Mouse (Mus musculus) layer of hippocampus, adult 11-12 months (tissue): ENCODE data around the gene Fignl1.

Experiments used
- DNase-seq: peaks from one replicate; pipeline ENCODE4 v3.0.0; 2022; ENCODE audit warnings: low spot score

Fignl1 gene

DNA sequence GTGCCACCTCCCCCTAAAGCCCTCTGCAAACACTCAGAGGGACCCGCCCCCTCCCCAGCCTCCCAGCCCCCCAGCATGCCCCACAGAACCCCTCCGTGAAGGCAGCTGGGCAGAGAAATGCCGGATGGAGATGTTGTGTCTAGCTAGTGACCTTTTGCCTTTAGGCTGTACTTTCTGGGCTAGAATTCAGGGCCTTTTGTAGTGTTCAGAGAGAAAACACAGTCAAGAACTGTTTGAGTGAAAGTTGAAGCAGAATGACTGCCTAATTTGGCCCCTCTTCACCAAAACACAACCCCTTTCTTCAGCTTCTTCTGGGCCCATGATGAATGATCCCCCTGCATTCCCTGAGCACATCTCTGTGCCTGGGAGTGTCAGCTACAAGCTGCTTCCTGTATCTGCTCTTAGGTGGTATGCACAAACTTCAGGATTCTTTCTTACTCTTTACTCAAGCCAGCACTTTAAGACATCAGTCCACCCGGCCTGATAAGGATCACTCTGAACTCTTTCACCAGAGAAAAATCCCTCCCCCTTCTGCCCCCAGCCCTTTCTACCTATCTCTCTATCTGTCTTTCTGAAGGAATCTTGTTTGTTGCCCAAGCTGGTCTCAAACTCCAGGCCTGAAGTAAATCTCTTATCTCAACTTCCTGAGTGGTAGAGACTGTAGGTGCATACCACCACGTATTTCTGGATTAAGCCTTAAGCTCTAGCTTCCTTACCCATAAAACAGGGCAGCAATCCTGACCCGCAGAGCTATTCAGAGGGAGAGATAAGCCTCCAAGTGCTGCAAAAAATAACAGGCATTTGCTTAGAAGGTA, 23.4 kb upstream of the Fignl1 start:
- no peak for DNase-seq

DNA sequence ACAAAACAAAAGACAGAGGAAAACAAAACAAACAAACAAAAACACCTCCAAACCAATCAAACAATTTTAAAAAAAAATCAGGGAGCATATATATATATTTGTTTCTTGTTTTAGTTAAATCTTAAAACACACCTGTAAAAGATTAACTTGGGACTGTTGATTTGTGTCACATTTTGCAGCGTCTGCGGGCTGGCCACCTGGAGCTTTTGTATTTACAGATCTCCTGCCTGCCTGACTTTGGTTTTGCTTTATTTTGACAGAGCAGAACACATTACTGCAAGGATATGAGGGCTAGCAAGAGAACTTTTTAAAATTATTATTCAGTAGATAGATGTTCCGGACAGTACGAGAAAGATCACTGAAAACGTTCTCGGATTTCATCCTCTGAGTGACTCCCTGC, 22.8 kb upstream of the Fignl1 start:
- DNase-seq, result no peak

DNA sequence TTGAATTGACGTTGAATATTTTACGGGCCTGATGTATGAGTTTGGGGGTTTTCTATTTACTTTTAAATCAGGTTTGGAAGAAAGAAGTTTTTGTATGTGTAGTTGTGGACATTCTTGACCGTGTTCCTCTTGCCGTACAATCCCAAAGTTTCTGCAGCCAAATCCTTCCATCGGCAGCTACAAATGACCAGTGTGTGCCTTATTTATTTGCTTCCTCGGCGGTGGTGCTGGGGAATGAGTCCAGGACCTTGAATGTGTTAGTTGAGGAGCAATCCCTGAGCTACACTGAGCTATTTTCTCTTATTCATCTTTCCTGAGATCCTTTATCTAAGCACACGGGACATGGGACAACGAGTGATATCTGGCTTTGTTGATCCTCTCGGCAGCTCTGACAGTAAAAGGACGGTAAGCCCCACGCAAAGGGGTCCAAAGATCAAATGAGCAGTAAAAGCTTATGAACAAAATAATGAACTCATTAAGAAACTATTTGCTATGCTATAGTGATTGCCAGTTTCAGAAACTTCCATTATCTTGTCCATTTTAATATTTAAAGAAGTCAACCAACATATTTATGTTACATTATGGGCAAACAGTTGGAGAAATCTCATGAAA, 22.2 kb upstream of the Fignl1 start:
- no peak for DNase-seq

DNA sequence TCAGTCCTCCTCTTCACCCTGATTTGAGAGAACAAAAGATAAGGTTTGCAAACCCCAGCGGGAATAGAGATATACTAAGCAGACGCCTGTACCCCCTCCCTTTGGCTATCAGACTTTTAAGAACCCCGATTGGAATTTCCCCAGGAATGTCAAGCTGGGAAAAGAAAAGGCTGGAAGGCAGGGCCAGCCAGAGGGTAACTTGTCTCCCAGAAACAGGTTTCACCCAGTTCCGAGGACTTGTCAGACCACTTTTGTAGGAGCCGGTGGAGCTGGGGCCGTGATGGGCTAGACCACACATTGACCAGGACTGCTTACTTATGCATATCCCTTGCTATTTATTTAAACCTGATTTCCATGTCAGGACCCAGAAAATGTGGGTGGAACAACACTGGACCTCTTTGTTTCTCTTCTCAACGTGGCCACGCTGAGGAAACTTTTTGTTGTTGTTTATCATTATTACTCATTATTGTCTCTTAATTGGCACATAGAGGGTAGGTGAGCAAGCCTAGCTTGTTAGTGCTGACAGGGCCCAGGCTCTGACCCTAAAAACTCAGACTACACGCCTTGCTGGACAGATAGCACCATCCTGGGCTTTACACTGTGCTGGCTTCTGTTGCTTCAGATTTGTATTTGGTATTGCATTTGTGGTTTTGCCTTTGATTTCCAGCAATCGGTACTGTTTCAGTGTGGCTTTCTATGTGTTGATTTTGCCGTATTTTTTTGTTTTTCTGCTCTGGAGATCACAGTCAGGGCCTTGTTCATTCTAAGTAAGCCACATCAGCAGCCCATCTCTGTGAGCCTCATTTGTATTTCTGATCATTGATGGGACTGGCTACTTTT, 20.6 kb upstream of the Fignl1 start:
- DNase-seq, result no peak

DNA sequence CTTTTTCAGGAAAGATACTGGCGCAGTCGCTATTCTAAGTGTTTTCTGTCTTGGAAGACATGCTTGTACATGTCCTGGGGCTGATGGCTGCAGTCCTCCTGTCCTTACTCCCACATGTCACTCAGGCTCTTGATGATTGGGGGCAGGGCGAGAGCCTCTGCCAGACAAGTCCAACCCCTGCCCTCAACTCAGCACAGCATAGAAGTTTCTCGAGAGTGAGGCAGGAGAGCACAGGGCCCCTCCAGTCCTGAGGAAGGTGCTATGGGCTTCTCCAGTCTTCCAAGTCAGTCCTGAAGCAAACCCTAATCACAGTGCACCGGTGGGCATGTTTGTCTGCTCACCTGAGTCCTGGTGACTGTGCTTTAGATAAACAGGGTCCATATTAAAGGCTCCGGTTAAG, 20.0 kb upstream of the Fignl1 start:
- no peak for DNase-seq

DNA sequence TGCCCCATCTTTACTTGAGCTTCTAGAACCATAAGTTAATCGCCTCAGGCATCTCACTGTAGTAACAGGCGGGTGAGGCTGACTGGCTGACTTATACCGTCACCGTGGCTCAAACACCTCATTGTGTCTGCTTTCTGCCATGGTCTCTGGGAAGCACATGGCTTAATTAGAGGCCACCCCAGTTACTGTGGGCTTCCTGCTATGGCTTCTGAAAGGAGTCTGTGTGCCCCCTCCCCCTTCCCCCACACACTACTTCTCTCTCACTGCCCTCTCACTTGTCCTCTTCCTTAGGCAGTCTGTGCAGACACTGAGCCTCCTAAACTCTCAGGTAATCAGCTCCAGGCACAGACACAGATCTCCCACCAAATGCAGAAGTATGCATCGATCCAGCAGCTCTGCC, 19.5 kb upstream of the Fignl1 start:
- DNase-seq, result no peak

DNA sequence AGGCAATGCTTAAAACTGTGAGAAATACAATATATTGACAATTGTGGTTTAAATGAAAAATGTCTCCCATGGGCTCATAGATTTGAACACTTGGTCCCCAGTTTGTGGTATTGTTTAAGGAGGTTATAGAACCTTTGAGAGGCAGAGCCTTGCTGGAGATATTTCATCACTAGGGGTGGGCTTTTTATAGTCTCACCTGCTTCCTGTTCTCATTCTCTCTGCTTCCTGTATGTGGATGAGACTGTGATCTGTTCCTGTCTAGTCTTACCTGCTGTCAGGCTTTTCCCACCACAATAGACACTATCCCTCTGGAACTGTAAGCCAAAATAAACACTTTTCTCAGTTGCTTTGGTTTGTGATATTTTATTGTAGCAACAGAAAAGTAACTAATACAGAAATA, 17.7 kb upstream of the Fignl1 start:
- DNase-seq, result no peak

DNA sequence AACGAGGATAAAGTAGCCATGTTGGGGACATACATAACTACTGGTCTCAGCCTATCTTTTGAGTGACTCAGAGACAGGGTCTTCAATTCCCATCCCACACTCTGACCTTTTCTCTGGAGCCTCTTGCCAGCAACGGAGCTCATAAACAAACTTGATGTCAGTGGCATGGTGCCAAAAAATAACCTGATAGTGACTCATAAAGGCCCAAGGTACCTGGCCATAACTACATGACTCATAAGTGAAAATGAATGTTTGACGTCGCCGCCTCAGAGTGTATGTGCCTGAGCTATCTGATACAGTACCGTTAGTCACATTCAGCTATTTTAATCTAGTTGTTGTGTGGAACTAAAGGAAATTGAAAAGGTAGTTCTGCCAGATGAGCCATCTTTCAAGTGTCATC, 16.9 kb upstream of the Fignl1 start:
- DNase-seq, result no peak

DNA sequence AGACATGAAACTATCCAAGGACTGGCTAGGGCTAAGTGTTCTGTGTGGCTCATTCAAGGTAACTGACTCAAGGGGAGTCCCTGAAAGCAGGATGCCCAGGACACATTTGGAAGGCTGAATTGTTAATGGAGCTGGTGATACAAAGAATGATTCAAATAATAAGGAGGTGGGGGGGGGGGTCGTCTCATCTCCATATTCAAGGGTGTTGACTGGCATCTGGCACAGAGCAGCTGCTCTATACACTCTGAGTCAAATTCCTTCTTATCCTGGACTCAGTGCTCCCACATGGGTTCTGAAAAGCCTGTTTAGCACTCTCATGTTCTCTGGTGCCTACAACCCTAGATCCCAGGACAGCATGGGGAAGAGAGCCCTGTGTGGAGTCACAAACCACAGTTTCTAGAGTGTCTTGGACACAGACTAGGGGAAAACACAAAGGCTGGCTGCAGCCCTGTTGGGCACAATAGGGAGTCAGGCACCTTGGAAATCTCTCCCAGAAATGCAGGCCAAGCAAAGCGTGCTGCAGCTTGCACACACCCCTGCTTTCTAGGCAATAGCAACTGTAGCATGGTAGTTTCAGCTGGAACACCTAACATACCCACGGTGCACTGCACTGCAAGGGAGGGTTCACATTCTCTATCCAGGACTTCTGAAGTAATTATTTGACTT, 16.3 kb upstream of the Fignl1 start:
- DNase-seq, result no peak

DNA sequence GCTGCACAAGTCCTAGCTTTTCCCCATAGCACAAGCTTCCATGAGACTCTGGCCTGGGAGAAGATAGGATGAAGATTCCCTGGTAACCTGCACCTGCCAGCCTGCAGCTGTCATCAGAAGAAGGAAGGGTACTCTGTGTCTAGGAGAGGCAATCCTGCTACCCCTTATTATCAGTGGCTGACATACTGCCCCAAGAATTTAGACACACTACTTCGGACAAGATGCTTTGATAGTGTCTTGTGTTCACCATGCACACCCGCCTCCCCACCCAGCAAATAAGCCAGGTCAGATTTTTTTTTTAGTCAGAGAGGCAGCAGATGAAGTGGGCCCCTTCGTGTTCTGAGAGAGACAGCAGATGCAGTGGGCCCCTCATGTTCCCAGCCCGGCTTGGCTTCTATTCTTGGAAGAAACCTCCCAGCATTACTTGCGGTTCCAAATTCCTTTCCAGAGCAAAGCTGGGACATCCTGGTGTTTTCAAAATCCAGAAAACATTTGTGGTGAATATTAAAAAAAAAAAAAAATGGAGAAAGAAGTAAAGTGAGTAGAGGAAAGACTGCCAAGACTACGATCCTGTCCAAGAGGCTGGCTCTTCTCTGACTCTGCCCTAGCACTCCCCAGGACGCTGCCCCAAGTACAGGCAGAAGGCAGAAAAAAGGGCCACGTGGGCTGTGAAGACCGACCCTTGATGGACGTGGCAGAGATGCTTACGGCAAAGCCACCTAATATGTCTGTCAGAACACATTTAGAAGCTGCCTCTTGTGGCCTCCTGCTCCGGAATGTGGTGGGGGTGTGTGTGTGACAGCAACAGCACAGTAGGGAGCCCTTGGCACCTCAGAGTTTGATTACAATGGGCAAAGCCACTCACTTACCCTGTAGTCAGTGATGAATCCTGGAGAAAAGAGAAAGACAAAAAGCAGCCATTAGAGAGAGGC, 15.5 kb upstream of the Fignl1 start:
- no peak for DNase-seq

DNA sequence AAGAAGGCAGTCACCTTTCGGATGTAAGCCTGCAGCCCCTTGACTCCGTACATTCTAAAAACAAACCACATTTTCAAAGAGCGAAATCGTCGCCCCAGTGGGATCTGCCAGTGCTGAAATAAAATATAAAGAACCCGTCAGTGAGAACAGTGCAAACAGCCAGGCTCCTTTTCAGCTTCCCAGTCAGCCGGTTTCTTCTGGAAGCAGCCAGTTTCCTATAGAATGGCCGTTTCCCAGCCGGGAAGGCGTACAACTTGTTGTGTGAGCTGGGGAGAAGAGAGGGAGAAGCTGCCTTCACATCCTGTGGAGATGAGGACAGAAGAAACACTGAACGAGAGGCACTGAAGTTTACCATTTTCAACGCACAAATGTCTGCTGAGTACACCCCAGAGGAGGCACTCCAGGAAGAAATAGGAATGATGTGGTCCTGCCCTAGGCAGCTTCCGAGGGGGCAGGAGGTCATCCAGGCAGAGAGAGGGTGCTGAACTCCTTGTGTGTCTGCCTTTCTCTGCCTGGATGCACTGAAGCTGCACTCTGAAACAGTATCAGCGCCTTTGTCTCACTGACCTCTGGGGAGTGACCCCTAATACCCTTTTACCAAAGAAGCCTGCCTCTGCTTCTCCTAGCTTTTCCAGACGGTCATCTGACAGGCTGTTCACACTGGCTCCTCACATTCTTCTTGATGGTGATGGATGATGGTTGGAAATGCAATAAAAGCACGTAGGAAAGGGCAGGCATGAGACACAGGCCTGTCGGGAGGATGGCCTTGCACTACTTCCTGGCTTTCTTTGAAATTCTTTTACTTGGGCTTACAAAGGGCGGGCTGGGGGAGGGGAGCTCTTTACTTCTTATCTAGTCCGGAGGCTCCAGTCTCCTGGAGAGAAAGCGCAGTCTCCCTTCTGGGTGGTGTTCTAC, 13.7 kb upstream of the Fignl1 start:
- no peak for DNase-seq

DNA sequence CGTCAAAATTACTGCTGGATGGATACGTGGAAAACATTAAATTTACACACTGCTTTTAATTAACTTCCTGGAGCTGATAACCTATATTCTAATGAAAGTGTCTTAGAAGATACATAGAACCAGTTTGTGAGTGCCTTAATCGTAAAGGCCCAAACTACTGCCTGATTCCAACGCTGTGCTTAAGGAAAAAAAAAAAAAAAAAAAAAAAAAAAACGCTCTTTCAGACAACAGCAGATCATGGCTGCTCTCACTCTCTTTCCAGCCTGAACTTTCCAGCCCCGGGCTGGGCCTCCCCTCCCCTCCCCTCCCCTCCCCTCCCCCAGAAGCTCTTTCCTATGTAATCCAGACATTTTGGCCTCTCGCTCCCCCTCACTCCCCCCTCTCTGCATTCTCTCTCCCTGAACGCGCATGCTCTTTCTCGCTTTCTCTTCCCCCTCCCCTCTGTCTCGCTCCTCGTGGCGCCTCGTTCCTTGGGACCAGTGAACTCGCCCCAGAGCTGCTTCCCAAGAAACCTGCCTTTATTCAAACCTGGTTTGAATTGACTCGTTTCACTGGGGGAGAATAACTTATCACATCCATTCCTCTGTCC, 12.7 kb upstream of the Fignl1 start:
- no peak for DNase-seq

DNA sequence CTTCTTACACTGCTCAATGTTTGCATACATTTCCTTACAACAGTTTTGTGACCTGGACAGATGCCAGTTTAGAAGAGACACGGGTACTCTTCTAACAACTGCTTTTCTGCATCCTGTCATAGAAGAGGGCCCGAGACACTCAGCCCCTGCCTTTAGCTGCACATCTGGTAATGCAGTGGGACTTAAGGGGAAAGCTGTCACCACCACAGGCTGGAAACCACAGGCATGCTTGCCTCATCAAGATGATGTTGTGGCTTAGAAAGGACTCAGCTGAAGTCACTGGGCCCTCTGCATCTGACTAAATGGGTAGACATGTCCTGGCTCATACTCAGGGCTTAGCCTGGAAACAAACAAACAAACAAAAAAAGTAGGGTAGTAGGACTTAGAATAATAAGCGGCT, 12.0 kb upstream of the Fignl1 start:
- no peak for DNase-seq

DNA sequence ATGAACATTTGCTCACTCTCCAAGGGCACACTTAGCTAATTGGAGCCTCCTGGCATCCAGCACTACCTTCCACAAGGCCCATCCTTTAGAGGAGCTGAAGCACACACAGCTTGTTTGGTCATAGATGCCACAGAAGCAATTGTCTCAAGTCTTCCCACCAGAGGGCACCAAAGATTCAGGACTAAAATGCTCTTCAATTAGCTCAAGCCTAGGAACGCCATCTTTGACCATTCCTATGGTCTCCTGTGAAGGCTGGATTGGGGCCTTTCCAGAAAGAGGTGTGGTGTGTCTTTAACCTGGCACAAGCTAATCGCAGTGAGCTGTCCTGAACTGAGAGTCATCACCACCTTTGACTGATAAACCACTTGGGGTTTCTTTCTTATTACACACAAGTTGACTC, 11.5 kb upstream of the Fignl1 start:
- DNase-seq, result peak; percentile 91

DNA sequence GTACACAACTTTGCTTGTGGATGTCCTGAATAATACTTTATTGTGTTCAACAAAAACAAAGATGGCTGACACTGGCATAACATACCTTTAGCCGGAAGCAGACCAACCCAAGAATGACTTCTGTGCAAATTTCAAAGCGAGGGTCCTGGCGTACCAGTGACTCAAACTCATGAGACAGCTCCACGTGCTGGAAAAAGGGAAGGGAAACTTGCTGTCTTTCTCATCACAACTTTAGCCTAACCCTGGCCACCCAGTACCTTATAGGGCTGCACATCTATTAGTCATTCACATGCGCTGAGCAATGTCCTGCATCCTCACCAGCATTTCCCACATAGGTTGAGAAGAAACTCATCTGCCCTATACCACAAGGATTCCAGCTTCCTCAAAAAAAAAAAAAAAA, 10.4 kb upstream of the Fignl1 start:
- DNase-seq, result no peak

DNA sequence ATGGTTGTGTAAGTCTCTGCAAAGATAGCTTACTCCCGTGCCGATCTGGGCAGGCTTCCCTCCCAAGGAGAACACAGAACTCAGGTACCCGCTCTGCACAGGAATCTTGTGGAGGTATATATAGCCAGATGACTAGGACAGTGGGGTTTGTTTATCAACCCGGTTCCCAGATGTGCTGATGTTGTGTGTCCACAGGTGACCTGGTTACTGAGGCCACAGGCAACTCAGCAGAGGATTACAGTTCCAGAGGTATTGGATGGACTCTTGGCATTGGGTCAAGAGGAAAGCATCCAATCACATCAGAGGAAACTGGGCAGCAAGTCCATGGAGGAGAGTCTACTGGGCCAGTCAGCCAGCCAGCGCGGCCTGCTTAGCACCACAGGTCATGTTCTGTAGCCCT, 10.0 kb upstream of the Fignl1 start:
- DNase-seq, result no peak

DNA sequence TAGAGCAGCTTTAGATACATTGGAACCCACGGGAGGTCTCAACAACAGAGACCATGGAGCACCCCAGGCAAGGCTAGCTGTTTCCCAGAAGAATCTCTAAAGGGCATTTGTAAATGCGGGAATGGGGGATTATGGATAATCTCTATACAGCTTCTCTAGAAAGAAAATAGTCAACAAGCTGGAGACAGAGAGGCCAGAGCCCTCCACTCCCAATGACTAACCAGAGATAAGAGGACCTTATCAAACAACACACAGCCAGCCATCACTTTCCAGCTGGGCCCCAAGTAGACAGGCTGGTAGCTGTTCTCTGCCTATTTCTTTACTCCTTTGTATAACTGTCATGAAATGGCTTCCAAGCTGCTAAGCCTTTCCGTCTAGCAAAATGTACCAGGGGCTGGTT, 7.0 kb upstream of the Fignl1 start:
- no peak for DNase-seq

DNA sequence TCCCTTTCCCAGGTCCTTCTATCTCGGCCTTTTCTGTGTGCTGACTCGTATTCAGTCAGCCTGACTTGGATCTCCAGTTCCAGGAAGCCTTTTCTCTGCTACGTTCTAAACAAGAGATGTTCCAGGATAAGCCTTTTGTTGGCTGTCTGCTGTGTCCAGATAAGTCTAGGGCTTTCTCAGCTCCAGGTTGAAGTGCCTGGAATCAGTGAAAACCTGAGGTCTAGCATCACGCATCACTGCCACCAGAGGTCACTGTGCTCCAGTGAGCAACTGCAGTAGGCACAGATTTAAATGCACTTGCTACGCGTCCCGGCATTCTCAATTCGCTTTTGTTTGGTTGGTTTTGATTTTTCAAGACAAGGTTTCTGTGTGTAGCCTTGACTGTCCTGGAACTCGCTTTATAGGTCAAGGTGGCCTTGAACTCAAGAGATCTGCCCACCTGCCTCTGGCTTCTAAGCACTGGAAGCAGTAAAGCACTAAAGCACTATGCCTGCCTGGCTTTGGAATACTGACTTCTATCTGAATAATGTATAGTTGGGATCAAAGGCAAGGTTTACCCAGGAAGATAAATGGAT, 3.2 kb upstream of the Fignl1 start:
- DNase-seq, result peak; percentile 77

DNA sequence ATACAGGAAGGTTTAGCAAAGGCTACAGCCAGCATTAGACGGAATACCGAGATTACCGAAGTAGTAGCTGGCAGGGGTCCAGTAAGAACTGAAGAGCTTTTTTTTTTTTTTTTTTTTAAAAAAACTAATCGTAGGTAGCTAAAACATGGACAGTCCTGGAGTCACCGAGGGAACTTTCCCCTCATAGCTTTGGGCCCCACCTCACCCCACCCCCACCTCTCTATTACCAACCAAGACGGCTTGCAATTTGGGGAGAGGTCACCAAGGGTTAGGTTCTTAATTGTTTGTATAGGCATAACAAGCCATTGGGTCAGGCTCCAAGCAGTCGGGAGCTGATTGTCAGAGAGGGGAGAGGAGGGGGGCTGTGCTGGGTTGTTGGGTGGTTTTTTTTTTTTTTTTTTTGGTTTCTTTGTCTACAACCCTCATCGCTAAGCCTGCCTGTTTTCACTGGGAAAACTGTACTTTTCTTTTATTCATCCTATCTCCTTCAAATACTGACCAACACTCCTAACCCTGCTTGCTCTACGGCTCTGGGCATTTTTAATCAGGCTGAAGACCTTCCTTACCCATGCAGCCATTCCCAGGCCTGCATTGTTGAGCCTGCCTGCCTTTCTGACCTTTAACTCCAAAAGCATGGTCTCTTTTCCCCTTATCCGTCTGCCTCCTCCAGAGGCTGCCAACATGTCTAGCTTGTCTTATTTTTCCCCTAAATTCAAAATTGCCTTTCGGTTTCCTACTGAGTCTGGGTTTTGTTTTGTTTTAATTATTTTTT, 828 bp upstream of the Fignl1 start:
- DNase-seq, result no peak
